Mouse (Mus musculus): ENCODE results near the gene Dpp6. TPM values are rescaled to one million over a fixed set of nuclear protein-coding genes. Genes with fewer than 3 reads are reported as not detected.
"Not testable (repeated sequence)": the region's sequence is repeated elsewhere in the genome, so short reads cannot be mapped to it uniquely, and the experiment has no call there.

Gene Dpp6
- polyA plus RNA-seq, 1 experiment from 2014 or later, result 5.5 TPM

DNA sequence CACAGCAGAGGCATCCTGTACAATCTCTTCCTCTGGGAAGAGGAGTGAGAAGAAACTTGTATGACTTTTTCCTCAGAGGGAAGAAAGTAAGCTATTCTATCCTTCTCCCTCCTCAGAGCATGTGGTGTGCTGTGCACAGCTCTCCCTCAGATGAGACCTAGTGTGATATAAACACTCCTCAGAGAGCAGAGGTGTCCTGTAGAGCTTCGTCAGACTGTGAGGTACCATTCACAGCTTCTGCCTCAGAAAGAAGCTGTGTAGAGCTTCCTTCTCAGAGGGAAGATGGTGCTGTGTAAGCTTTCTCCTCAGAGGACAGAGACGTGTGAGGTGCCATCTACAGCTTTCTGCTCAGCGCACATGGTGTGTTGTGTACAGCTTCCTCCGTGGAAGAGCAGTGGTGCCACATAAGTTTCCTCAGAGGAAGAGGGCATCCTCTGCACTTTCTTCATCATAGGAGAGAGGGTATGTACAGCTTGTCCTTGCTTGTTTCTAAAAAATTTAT, 658.0 kb downstream of the Dpp6 start:
- ATAC-seq (ENCODE audit: low read depth), result no peak
- no peak overlapping the region for H3K27ac ChIP-seq (replicated peaks; ENCODE audit: low read depth, low read length)
- no peak overlapping the region for H3K4me3 ChIP-seq (ENCODE audit: low read depth, low read length)
- WGBS, result 76% methylated on average over 4 of the region's 4 CpGs
- H3K27me3 ChIP-seq (replicated peaks; ENCODE audit: control insufficient read depth, insufficient read depth, low read length), result no peaks in the 10 kb centered on the region
- H3K9ac ChIP-seq (ENCODE audit: low read depth, low read length), result no peak overlapping the region
- no peaks in the 10 kb centered on the region for H3K36me3 ChIP-seq (ENCODE audit: control insufficient read depth, insufficient read depth, low read length)
- H3K4me2 ChIP-seq (ENCODE audit: low read depth, low read length), result no peak overlapping the region
- no peaks in the 10 kb centered on the region for H3K9me3 ChIP-seq (ENCODE audit: control insufficient read depth, low read length)
- DNase-seq (ENCODE audit: low spot score), result no peak
- H3K4me1 ChIP-seq (ENCODE audit: control insufficient read depth, insufficient read depth, low read length), result no peaks in the 10 kb centered on the region

DNA sequence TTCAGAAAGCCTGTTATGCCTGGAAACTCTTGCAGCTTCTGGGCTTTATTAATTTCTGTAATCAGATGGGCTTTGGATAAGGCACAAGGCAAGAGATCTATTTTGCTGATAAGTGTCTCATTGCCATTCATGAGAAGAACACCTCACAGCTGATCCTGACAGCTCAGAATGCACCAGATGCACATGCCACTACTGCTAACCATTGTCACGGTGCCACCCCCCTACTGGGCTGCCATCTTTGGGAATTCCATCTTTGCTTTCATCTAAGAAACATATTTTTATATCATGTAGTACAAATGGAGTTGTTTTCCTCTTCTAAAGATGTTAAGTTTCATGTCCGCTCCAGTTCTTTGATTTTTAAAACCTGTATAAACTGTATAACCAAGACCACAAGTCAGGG, 664.7 kb downstream of the Dpp6 start:
- WGBS, result 73% methylated on average over 2 of the region's 2 CpGs

DNA sequence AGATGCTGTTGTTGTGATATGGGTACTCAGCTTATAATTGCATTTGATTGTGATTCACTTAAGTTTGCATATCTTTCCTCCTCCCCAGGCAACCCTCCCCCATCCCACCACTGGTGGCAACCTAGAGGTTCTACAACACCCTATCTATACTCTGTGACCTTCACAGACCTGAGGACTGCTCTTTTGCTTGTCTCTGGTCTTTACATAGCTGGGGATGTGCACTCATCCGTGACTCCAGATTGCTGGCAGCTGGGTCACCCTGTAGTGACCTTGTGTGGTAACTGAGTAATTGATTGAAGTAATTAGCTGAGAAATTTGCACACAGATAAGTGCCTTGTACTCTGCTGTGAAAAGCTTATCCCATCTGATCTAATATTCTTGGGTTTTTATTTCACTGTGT, 669.1 kb downstream of the Dpp6 start:
- H3K27me3 ChIP-seq (replicated peaks; ENCODE audit: control insufficient read depth, insufficient read depth, low read length), result no peaks in the 10 kb centered on the region
- no peak overlapping the region for H3K27ac ChIP-seq (replicated peaks; ENCODE audit: low read depth, low read length)
- no peaks in the 10 kb centered on the region for H3K4me1 ChIP-seq (ENCODE audit: control insufficient read depth, insufficient read depth, low read length)
- H3K36me3 ChIP-seq (ENCODE audit: control insufficient read depth, insufficient read depth, low read length), result no peaks in the 10 kb centered on the region
- no peak for ATAC-seq (ENCODE audit: low read depth)
- DNase-seq (ENCODE audit: low spot score), result peak; percentile 9
- H3K9me3 ChIP-seq (ENCODE audit: control insufficient read depth, low read length), result no peaks in the 10 kb centered on the region
- no peak overlapping the region for H3K4me3 ChIP-seq (ENCODE audit: low read depth, low read length)
- H3K9ac ChIP-seq (ENCODE audit: low read depth, low read length), result no peak overlapping the region
- WGBS, result 37% methylated on average over 1 of the region's 1 CpGs
- H3K4me2 ChIP-seq (ENCODE audit: low read depth, low read length), result no peak overlapping the region

More for the DNA sequence above, 664.7 kb downstream of the Dpp6 start:
- no peak overlapping the region for H3K9ac ChIP-seq (ENCODE audit: low read depth, low read length)
- no peak overlapping the region for H3K4me2 ChIP-seq (ENCODE audit: low read depth, low read length)
- no peak overlapping the region for H3K4me3 ChIP-seq (ENCODE audit: low read depth, low read length)
- H3K27ac ChIP-seq (replicated peaks; ENCODE audit: low read depth, low read length), result no peak overlapping the region
- no peak for ATAC-seq (ENCODE audit: low read depth)
- no peaks in the 10 kb centered on the region for H3K4me1 ChIP-seq (ENCODE audit: control insufficient read depth, insufficient read depth, low read length)
- H3K27me3 ChIP-seq (replicated peaks; ENCODE audit: control insufficient read depth, insufficient read depth, low read length), result no peaks in the 10 kb centered on the region
- H3K36me3 ChIP-seq (ENCODE audit: control insufficient read depth, insufficient read depth, low read length), result no peaks in the 10 kb centered on the region
- no peak for DNase-seq (ENCODE audit: low spot score)
- H3K9me3 ChIP-seq (ENCODE audit: control insufficient read depth, low read length), result no peaks in the 10 kb centered on the region

DNA sequence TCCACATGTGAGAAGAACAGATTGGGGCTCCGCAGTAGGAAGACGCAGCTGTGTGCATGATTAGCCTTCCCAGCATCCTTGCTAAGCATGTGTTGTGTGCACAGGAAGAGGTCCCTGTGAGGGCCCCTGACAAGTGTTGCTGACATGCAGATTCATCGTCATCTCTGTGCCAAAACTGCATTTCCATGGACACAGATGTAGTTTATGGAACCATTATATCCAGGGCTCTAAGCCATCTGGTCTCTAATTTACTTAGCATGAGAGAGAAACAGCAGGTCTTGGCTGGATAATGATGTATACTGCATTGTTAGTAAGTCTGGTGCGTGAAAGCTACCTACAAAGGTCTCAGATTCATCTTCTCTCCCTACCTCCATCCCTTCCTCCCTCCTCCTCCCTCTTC, 673.9 kb downstream of the Dpp6 start:
- H3K4me1 ChIP-seq (ENCODE audit: control insufficient read depth, insufficient read depth, low read length), result no peaks in the 10 kb centered on the region
- H3K4me3 ChIP-seq (ENCODE audit: low read depth, low read length), result no peak overlapping the region
- H3K27me3 ChIP-seq (replicated peaks; ENCODE audit: control insufficient read depth, insufficient read depth, low read length), result no peaks in the 10 kb centered on the region
- WGBS, result 72% methylated on average over 4 of the region's 4 CpGs
- H3K27ac ChIP-seq (replicated peaks; ENCODE audit: low read depth, low read length), result no peak overlapping the region
- ATAC-seq (ENCODE audit: low read depth), result no peak
- no peak overlapping the region for H3K4me2 ChIP-seq (ENCODE audit: low read depth, low read length)
- no peak overlapping the region for H3K9ac ChIP-seq (ENCODE audit: low read depth, low read length)
- peak; percentile 2 for DNase-seq (ENCODE audit: low spot score)
- no peaks in the 10 kb centered on the region for H3K9me3 ChIP-seq (ENCODE audit: control insufficient read depth, low read length)
- no peaks in the 10 kb centered on the region for H3K36me3 ChIP-seq (ENCODE audit: control insufficient read depth, insufficient read depth, low read length)

DNA sequence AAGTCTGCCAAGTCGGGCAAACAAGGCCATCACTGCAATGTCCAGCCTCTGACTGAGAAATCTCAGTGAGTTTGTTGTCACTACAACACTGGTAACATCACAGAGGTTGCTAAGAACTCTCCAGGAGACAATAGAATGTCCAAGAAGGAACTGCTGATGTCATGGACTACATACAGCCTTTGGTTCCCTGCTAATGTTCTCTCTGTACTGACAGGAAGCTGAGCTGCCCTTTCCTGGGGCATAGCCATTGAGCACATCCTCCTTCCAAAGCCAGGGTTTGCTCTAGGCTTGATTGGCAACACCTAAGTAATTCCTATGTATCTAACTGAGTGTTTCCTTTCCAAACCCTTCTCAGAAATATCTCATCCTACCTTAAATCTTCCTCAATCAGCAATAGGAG, 684.3 kb downstream of the Dpp6 start, which contains the start of gene Speer4b:
Gene Speer4b (minus strand): TSS at position 101 of the 400 bp plus-strand sequence.
- not testable (repeated sequence) for ATAC-seq (ENCODE audit: low read depth); H3K36me3 ChIP-seq (ENCODE audit: control insufficient read depth, insufficient read depth, low read length); H3K4me1 ChIP-seq (ENCODE audit: control insufficient read depth, insufficient read depth, low read length); DNase-seq (ENCODE audit: low spot score); H3K27ac ChIP-seq (replicated peaks; ENCODE audit: low read depth, low read length); H3K4me3 ChIP-seq (ENCODE audit: low read depth, low read length); H3K9me3 ChIP-seq (ENCODE audit: control insufficient read depth, low read length); H3K27me3 ChIP-seq (replicated peaks; ENCODE audit: control insufficient read depth, insufficient read depth, low read length); H3K9ac ChIP-seq (ENCODE audit: low read depth, low read length); H3K4me2 ChIP-seq (ENCODE audit: low read depth, low read length)
- 61% methylated on average over 1 of the region's 1 CpGs for WGBS

DNA sequence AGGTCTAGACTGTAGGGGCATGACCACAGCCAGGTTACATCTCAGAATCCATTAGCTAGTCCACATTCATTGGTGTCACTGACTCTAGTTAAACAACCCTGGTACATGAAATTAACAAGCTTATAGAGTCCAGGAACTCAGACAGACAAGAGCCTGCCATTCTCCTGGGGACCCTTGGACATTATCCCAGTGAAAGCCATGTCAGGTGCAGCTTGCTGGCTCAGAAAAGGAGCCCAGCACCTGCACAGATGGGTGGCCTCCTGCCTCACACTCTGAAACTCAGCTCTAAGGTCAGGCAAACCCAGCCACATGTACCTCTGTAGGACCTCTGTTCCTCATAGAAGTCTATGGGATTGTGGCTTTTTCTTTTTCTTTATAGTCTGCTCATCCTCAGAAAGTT, 701.7 kb downstream of the Dpp6 start:
- no peak overlapping the region for H3K4me2 ChIP-seq (ENCODE audit: low read depth, low read length)
- no peaks in the 10 kb centered on the region for H3K4me1 ChIP-seq (ENCODE audit: control insufficient read depth, insufficient read depth, low read length)
- DNase-seq (ENCODE audit: low spot score) (no peak), ATAC-seq (ENCODE audit: low read depth) (no peak)
- no peak overlapping the region for H3K9ac ChIP-seq (ENCODE audit: low read depth, low read length)
- H3K4me3 ChIP-seq (ENCODE audit: low read depth, low read length), result no peak overlapping the region
- no peaks in the 10 kb centered on the region for H3K36me3 ChIP-seq (ENCODE audit: control insufficient read depth, insufficient read depth, low read length)
- no peaks in the 10 kb centered on the region for H3K9me3 ChIP-seq (ENCODE audit: control insufficient read depth, low read length)
- H3K27me3 ChIP-seq (replicated peaks; ENCODE audit: control insufficient read depth, insufficient read depth, low read length), result no peaks in the 10 kb centered on the region
- no peak overlapping the region for H3K27ac ChIP-seq (replicated peaks; ENCODE audit: low read depth, low read length)

DNA sequence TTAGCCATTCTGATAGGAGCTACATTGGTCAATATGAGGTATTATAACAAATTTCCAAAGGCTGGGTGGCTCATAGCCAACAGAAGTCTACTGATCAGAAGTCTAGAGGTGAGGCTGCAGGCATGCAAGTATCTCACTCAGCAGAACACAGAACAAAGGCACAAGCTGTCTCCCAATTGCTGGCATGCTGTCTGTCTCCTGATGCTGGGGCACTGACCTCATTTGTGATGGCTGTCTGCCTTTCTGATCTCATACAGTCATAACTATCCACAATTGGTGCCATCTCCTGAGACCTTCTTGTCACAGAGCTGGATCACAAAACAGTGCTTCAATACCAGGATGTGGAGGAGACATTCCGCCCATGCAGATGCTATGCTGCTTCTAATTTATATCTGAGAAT, 709.9 kb downstream of the Dpp6 start:
- no peaks in the 10 kb centered on the region for H3K27me3 ChIP-seq (replicated peaks; ENCODE audit: control insufficient read depth, insufficient read depth, low read length)
- no peaks in the 10 kb centered on the region for H3K9me3 ChIP-seq (ENCODE audit: control insufficient read depth, low read length)
- H3K4me1 ChIP-seq (ENCODE audit: control insufficient read depth, insufficient read depth, low read length), result no peaks in the 10 kb centered on the region
- no peak overlapping the region for H3K27ac ChIP-seq (replicated peaks; ENCODE audit: low read depth, low read length)
- ATAC-seq (ENCODE audit: low read depth) (no peak), DNase-seq (ENCODE audit: low spot score) (no peak)
- H3K9ac ChIP-seq (ENCODE audit: low read depth, low read length), result no peak overlapping the region
- no peak overlapping the region for H3K4me2 ChIP-seq (ENCODE audit: low read depth, low read length)
- H3K4me3 ChIP-seq (ENCODE audit: low read depth, low read length), result no peak overlapping the region
- H3K36me3 ChIP-seq (ENCODE audit: control insufficient read depth, insufficient read depth, low read length), result no peaks in the 10 kb centered on the region
- 82% methylated on average over 1 of the region's 1 CpGs for WGBS

DNA sequence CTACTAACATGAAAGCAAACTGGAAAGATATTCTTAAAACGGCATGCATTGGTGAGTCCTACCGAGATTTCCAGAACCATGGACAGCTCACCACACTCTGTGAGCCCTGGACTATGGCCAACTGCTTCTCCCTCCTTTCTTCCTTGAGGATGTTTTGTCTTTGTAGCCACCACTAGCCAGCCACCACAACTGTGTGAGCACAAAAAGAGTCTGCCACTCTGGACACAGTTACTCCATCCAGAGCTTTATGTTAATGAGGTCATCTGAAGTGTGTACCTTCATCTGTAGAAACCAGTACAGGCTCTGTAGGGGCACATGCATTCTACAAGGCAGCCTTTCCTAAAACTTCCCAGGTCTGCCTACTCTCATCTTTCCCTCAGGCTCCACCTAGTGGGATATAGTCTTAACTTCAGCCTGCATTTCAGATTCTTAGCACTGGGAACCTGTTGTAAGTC, 727.8 kb downstream of the Dpp6 start:
- Histone ChIP-seq H3K4me1 (ENCODE audit: control insufficient read depth, insufficient read depth, low read length) (no peaks in the 10 kb centered on the region), H3K27ac (replicated peaks; ENCODE audit: low read depth, low read length) (no peak overlapping the region), H3K27me3 (replicated peaks; ENCODE audit: control insufficient read depth, insufficient read depth, low read length) (no peaks in the 10 kb centered on the region), H3K4me3 (ENCODE audit: low read depth, low read length) (no peak overlapping the region), H3K4me2 (ENCODE audit: low read depth, low read length) (no peak overlapping the region), H3K36me3 (ENCODE audit: control insufficient read depth, insufficient read depth, low read length) (no peaks in the 10 kb centered on the region), H3K9me3 (ENCODE audit: control insufficient read depth, low read length) (no peaks in the 10 kb centered on the region), H3K9ac (ENCODE audit: low read depth, low read length) (no peak overlapping the region)
- DNase-seq (ENCODE audit: low spot score) (peak; percentile 72), ATAC-seq (ENCODE audit: low read depth) (no peak)
- WGBS, result 16% methylated on average over 2 of the region's 2 CpGs

DNA sequence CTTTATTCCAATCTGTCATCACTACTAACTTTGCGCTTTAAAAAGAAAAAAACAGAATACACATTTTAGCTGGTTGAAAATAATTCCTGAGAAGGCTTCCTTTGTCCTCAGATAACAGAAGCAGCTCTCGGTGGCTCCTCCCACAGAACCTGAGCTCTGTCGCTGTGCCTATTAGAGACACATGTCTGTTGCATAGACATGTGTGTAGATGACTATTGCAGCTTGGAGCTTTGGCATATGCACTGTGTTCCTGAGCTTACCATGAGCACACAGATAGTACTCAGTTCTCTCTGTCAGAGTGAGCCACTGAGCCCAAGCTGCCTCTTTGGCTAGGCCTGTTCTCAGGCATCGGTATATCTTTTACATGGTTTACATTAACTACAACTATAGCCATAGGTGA, 732.3 kb downstream of the Dpp6 start:
- H3K9ac ChIP-seq (ENCODE audit: low read depth, low read length), result no peak overlapping the region
- H3K27ac ChIP-seq (replicated peaks; ENCODE audit: low read depth, low read length), result no peak overlapping the region
- H3K4me1 ChIP-seq (ENCODE audit: control insufficient read depth, insufficient read depth, low read length), result no peaks in the 10 kb centered on the region
- no peaks in the 10 kb centered on the region for H3K36me3 ChIP-seq (ENCODE audit: control insufficient read depth, insufficient read depth, low read length)
- no peak for ATAC-seq (ENCODE audit: low read depth)
- no peak overlapping the region for H3K4me2 ChIP-seq (ENCODE audit: low read depth, low read length)
- no peak overlapping the region for H3K4me3 ChIP-seq (ENCODE audit: low read depth, low read length)
- no peaks in the 10 kb centered on the region for H3K9me3 ChIP-seq (ENCODE audit: control insufficient read depth, low read length)
- DNase-seq (ENCODE audit: low spot score), result no peak
- H3K27me3 ChIP-seq (replicated peaks; ENCODE audit: control insufficient read depth, insufficient read depth, low read length), result no peaks in the 10 kb centered on the region
- 74% methylated on average over 4 of the region's 4 CpGs for WGBS

Measured in embryonic facial prominence, embryonic 14.5 days (tissue).